29 mouse cellular contexts compared by ENCODE assay signal in the genomic region with DNA sequence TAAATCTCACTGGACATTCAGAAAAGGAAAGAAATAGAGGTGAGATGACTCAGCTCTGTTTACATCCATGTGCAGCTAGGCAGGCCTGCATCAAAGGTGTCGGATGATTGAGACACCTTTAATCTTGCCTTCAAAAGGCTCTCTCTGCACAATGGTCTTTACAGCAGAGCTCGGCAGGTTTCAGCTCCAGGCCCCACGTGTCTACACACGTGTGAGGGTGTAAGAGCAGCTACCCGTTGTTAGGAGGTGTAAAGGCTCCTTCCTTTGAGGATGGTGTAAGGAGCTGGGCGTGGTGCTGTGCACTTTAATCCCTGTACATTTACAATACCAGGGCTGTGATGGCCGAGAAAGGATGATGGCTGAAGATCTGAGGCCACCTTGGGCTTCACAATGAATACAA. TPM values are rescaled to one million over a fixed set of nuclear protein-coding genes. Genes with fewer than 3 reads are reported as not detected.
DNase-seq lines count a peak whose midpoint lies in the region; ATAC-seq and TF ChIP-seq lines count a peak whose summit lies in the region.
"Had no signal": no experiment of that assay in that cellular context is flagged by ENCODE, and none has a peak within 500 bp of the region (broad histone marks: within the 10 kb centered on the region; RNA-seq: fewer than 3 reads in every experiment).

No protein-coding gene starts in this region.

- H3K4me1 ChIP-seq in midbrain, postnatal 0 days (ENCODE audit: insufficient read depth, low read length), result no peaks in the 10 kb centered on the region
- no peaks in the 10 kb centered on the region for H3K4me1 ChIP-seq in midbrain, embryonic 10.5 days
- peaks cover 3% of the 10 kb centered on the region; the same call in 1 of the 2 replicates for H3K4me1 ChIP-seq in embryonic facial prominence, embryonic 10.5 days
- H3K4me1 ChIP-seq in intestine, postnatal 0 days (replicated peaks; ENCODE audit: control insufficient read depth, insufficient read depth, low read length), result no peaks in the 10 kb centered on the region
- H3K4me1 ChIP-seq in stomach, postnatal 0 days (replicated peaks; ENCODE audit: control insufficient read depth, insufficient read depth), result no peaks in the 10 kb centered on the region
- H3K4me1 ChIP-seq: embryonic facial prominence, embryonic 13.5 days; heart, embryonic 12.5 days; neural tube, embryonic 12.5 days had no signal

- 51% methylated on average over 7 of the region's 7 CpGs for WGBS in midbrain, postnatal 0 days
- 78% methylated on average over 7 of the region's 7 CpGs for WGBS in midbrain, embryonic 10.5 days
- 73% methylated on average over 7 of the region's 7 CpGs for WGBS in embryonic facial prominence, embryonic 10.5 days
- 27% methylated on average over 7 of the region's 7 CpGs for whole genome bisulfite sequencing in intestine, postnatal 0 days
- 39% methylated on average over 7 of the region's 7 CpGs for WGBS in stomach, postnatal 0 days

- DNase-seq in midbrain, postnatal 0 days (ENCODE audit: low spot score), result no peak
- DNase-seq in midbrain, embryonic 10.5 days (ENCODE audit: low spot score), result no peak
- DNase-seq in embryonic facial prominence, embryonic 10.5 days (ENCODE audit: low spot score), result no peak
- peak; percentile 69 for DNase-seq in stomach, postnatal 0 days (ENCODE audit: low spot score)
- no peak for DNase-seq in gastrocnemius, postnatal 4 days (ENCODE audit: low spot score in 2 of 2)
- no peak for DNase-seq in adrenal gland, postnatal 36 days
- DNase-seq in adrenal gland, postnatal 25 days, result no peak
- DNase-seq: adrenal gland, postnatal 14 days; B cell, adult 2 months; cerebellum, adult 2 months; cerebellum, postnatal 36 days; gastrocnemius, postnatal 10 days; kidney, adult 9 months; kidney, postnatal 10 days; layer of hippocampus, adult 9-11 months; liver; lung, adult 2 months; lung, postnatal 14 days had no signal

- TF ChIP-seq CTCF in midbrain, postnatal 0 days (IDR thresholded peaks at IDR 0.05), result no peak
- no peak for TF ChIP-seq CTCF in intestine, postnatal 0 days (IDR thresholded peaks at IDR 0.05; ENCODE audit: low read depth)
- TF ChIP-seq CTCF in stomach, postnatal 0 days (IDR thresholded peaks at IDR 0.05; ENCODE audit: low read depth), result no peak

- peak; percentile 73 for TF ChIP-seq EP300 in stomach, postnatal 0 days (optimal IDR thresholded peaks at IDR 0.05)

- 0 out of 2 replicates have a peak overlapping the region, but pooled peaks have one; percentile 33 for H3K9ac ChIP-seq in midbrain, postnatal 0 days (replicated peaks; ENCODE audit: low read length, poor library complexity, severe bottlenecking)
- H3K9ac ChIP-seq in intestine, postnatal 0 days (ENCODE audit: low read depth, low read length), result no peak overlapping the region
- H3K9ac ChIP-seq in stomach, postnatal 0 days (ENCODE audit: low read length), result no peak overlapping the region
- H3K9ac ChIP-seq: embryonic facial prominence, embryonic 13.5 days; heart, embryonic 12.5 days; hindbrain, embryonic 14.5 days; liver, embryonic 14.5 days; neural tube, embryonic 12.5 days had no signal

- H3K9me3 ChIP-seq in midbrain, postnatal 0 days (ENCODE audit: low read length), result 0 out of 2 replicates have a peak, but pooled peaks cover 4% of the 10 kb centered on the region
- no peaks in the 10 kb centered on the region for H3K9me3 ChIP-seq in midbrain, embryonic 10.5 days (replicated peaks)
- no peaks in the 10 kb centered on the region for H3K9me3 ChIP-seq in embryonic facial prominence, embryonic 10.5 days
- H3K9me3 ChIP-seq in intestine, postnatal 0 days (ENCODE audit: control insufficient read depth), result no peaks in the 10 kb centered on the region
- H3K9me3 ChIP-seq in stomach, postnatal 0 days (ENCODE audit: control insufficient read depth, low read length), result no peaks in the 10 kb centered on the region

- no peak overlapping the region for H3K4me2 ChIP-seq in midbrain, postnatal 0 days (ENCODE audit: low read depth, low read length, poor library complexity, severe bottlenecking)
- H3K4me2 ChIP-seq in intestine, postnatal 0 days (replicated peaks; ENCODE audit: low read depth), result no peak overlapping the region
- no peak overlapping the region for H3K4me2 ChIP-seq in stomach, postnatal 0 days (replicated peaks; ENCODE audit: low read depth)
- H3K4me2 ChIP-seq: embryonic facial prominence, embryonic 13.5 days; heart, embryonic 12.5 days; hindbrain, embryonic 14.5 days; midbrain, embryonic 11.5 days; neural tube, embryonic 12.5 days had no signal

- no peak overlapping the region for H3K4me3 ChIP-seq in midbrain, postnatal 0 days (ENCODE audit: low read depth, low read length)
- H3K4me3 ChIP-seq in midbrain, embryonic 10.5 days, result no peak overlapping the region
- H3K4me3 ChIP-seq in embryonic facial prominence, embryonic 10.5 days, result no peak overlapping the region
- H3K4me3 ChIP-seq in intestine, postnatal 0 days (ENCODE audit: low read depth, low read length), result no peak overlapping the region
- no peak overlapping the region for H3K4me3 ChIP-seq in stomach, postnatal 0 days (ENCODE audit: low read depth, low read length)
- H3K4me3 ChIP-seq: embryonic facial prominence, embryonic 13.5 days; erythroblast, embryonic 14.5 days; heart, embryonic 12.5 days; myocyte; neural tube, embryonic 12.5 days had no signal

- H3K27ac ChIP-seq in midbrain, postnatal 0 days (ENCODE audit: low read depth, low read length), result no peak overlapping the region
- no peak overlapping the region for H3K27ac ChIP-seq in midbrain, embryonic 10.5 days (replicated peaks)
- H3K27ac ChIP-seq in embryonic facial prominence, embryonic 10.5 days (replicated peaks), result 0 out of 2 replicates have a peak overlapping the region, but pooled peaks have one; percentile 15
- H3K27ac ChIP-seq in intestine, postnatal 0 days (ENCODE audit: low read depth, low read length), result no peak overlapping the region
- H3K27ac ChIP-seq in stomach, postnatal 0 days (replicated peaks), result 0 out of 2 replicates have a peak overlapping the region, but pooled peaks have one; percentile 26
- H3K27ac ChIP-seq: embryonic facial prominence, embryonic 13.5 days; hindbrain, embryonic 14.5 days; liver, embryonic 14.5 days; neural tube, embryonic 12.5 days had no signal

- no peak for ATAC-seq in midbrain, postnatal 0 days (ENCODE audit: low FRiP score)
- peak; percentile 86 for ATAC-seq in intestine, postnatal 0 days
- peak; percentile 92 for ATAC-seq in stomach, postnatal 0 days (ENCODE audit: low FRiP score, low TSS enrichment)
- ATAC-seq: midbrain, embryonic 16.5 days had no signal

- no peaks in the 10 kb centered on the region for H3K36me3 ChIP-seq in midbrain, postnatal 0 days (ENCODE audit: insufficient read depth, low read length)
- H3K36me3 ChIP-seq in midbrain, embryonic 10.5 days, result no peaks in the 10 kb centered on the region
- no peaks in the 10 kb centered on the region for H3K36me3 ChIP-seq in embryonic facial prominence, embryonic 10.5 days (replicated peaks)
- no peaks in the 10 kb centered on the region for H3K36me3 ChIP-seq in intestine, postnatal 0 days (ENCODE audit: control insufficient read depth, insufficient read depth)
- no peaks in the 10 kb centered on the region for H3K36me3 ChIP-seq in stomach, postnatal 0 days (ENCODE audit: control insufficient read depth, insufficient read depth, low read length)
- H3K36me3 ChIP-seq: embryonic facial prominence, embryonic 13.5 days; heart, embryonic 12.5 days; neural tube, embryonic 12.5 days had no signal

- no peaks in the 10 kb centered on the region for H3K27me3 ChIP-seq in midbrain, postnatal 0 days (ENCODE audit: insufficient read depth, low read length)
- H3K27me3 ChIP-seq in midbrain, embryonic 10.5 days (ENCODE audit: low read depth, poor library complexity, severe bottlenecking), result no peaks in the 10 kb centered on the region
- no peaks in the 10 kb centered on the region for H3K27me3 ChIP-seq in embryonic facial prominence, embryonic 10.5 days (replicated peaks; ENCODE audit: low read depth, poor library complexity, severe bottlenecking)
- no peaks in the 10 kb centered on the region for H3K27me3 ChIP-seq in intestine, postnatal 0 days (replicated peaks; ENCODE audit: control insufficient read depth, insufficient read depth, low read length)
- no peaks in the 10 kb centered on the region for H3K27me3 ChIP-seq in stomach, postnatal 0 days (ENCODE audit: control insufficient read depth, insufficient read depth, low read length)
- H3K27me3 ChIP-seq: CH12.LX; embryonic facial prominence, embryonic 13.5 days; heart, embryonic 12.5 days; neural tube, embryonic 12.5 days had no signal

RNA-seq across cellular contexts. Expression of a gene that starts 37.2 kb away (rescaled TPM):
- total RNA-seq in midbrain, postnatal 0 days (2014; rRNA removed), result 54.3 and 55.6 TPM in 2 replicates
- 34.9 and 36.2 TPM in 2 replicates for polyA plus RNA-seq in midbrain, postnatal 0 days (2015; fragmentation: Nextera tagmentation; extraction: Ambion mirVana)
- polyA plus RNA-seq in midbrain, embryonic 10.5 days (2016; fragmentation: Nextera tagmentation; extraction: Ambion mirVana), result 29.7 and 30.1 TPM in 2 replicates
- polyA plus RNA-seq in embryonic facial prominence, embryonic 10.5 days (2016; fragmentation: Nextera tagmentation; extraction: Ambion mirVana), result 41.6 and 43.2 TPM in 2 replicates
- polyA plus RNA-seq in intestine, postnatal 0 days (2015; fragmentation: Nextera tagmentation; extraction: Ambion mirVana), result 6.3 and 6.6 TPM in 2 replicates
- polyA plus RNA-seq in stomach, postnatal 0 days (2015; fragmentation: Nextera tagmentation; extraction: Ambion mirVana), result 18.7 and 20.0 TPM in 2 replicates
- total RNA-seq in gastrocnemius, postnatal 4 days (2021), result 10 to 100 TPM; 39.0 to 41.3 TPM
- 10 to 100 TPM; 31.6 to 39.7 TPM for total RNA-seq in adrenal gland, postnatal 36 days (2021)
- 27.0 and 38.1 TPM in 2 replicates for total RNA-seq in adrenal gland, postnatal 25 days (2021)

Comparison
In these comparisons a context has a peak if more than half of its experiments do, and no peak if none do; other contexts are left out.
1. H3K27ac ChIP-seq: peak in embryonic facial prominence, embryonic 10.5 days (single experiment) and stomach, postnatal 0 days (single experiment); none in midbrain, postnatal 0 days (single experiment), midbrain, embryonic 10.5 days (single experiment) and intestine, postnatal 0 days (single experiment).